Mouse (Mus musculus): Measurements from ENCODE around the gene Eef1e1. TPM values are rescaled to one million over a fixed set of nuclear protein-coding genes. Genes with fewer than 3 reads are reported as not detected.
"Not testable (repeated sequence)": the region's sequence is repeated elsewhere in the genome, so short reads cannot be mapped to it uniquely, and the experiment has no call there.

Eef1e1 gene
- total RNA-seq (2014; rRNA removed) (5.6 and 7.1 TPM in 2 replicates), polyA plus RNA-seq (2012; rRNA removed) (4.0 and 4.3 TPM in 2 replicates)

GRCm38 (mm10) chr13:38658528-38659280 is at the start of gene Eef1e1:
Eef1e1 (minus strand) TSS chr13:38659058.
- under 1% methylated on average over 59 of the region's 59 CpGs for whole genome bisulfite sequencing
- Histone ChIP-seq H3K36me3 (ENCODE audit: control insufficient read depth, insufficient read depth, low read length) (peaks cover 15% of the 10 kb centered on the region), H3K27ac (replicated peaks; ENCODE audit: insufficient read depth, low read depth, low read length) (peak within 1 kb of the TSS; percentile 78), H3K4me3 (ENCODE audit: insufficient read depth, low read depth, low read length) (peak within 1 kb of the TSS; percentile 87), H3K27me3 (ENCODE audit: control insufficient read depth, insufficient read depth, low read length) (no peaks in the 10 kb centered on the region), H3K4me1 (ENCODE audit: control insufficient read depth, insufficient read depth, low read length) (peaks cover 3% of the 10 kb centered on the region), H3K9ac (ENCODE audit: low read depth, low read length) (peak within 1 kb of the TSS; percentile 81), H3K79me2 (ENCODE audit: control insufficient read depth, insufficient read depth, low read length) (no peaks in the 10 kb centered on the region; the same call in 1 of the 2 replicates)
- DNase-seq (ENCODE audit: extremely low read depth, low read depth, low spot score): peak; percentile 86
- TF ChIP-seq POLR2A (IDR thresholded peaks at IDR 0.05; ENCODE audit: extremely low read depth, insufficient read depth, low read length) (0 out of 2 replicates have a peak, but pooled peaks have one; percentile 30), CTCF (IDR thresholded peaks at IDR 0.05; ENCODE audit: low read depth, low read length) (peak; percentile 74)

- Histone ChIP-seq H3K4me3 (ENCODE audit: insufficient read depth, low read depth, low read length) (no peak overlapping the region), H3K4me1 (ENCODE audit: control insufficient read depth, insufficient read depth, low read length) (no peaks in the 10 kb centered on the region), H3K9ac (ENCODE audit: low read depth, low read length) (no peak overlapping the region), H3K36me3 (ENCODE audit: control insufficient read depth, insufficient read depth, low read length) (no peaks in the 10 kb centered on the region), H3K27me3 (ENCODE audit: control insufficient read depth, insufficient read depth, low read length) (no peaks in the 10 kb centered on the region), H3K79me2 (ENCODE audit: control insufficient read depth, insufficient read depth, low read length) (no peaks in the 10 kb centered on the region), H3K27ac (replicated peaks; ENCODE audit: insufficient read depth, low read depth, low read length) (no peak overlapping the region)
- DNase-seq (ENCODE audit: extremely low read depth, low read depth, low spot score): no peak
- 81% methylated on average over 6 of the region's 6 CpGs for WGBS
- TF ChIP-seq POLR2A (IDR thresholded peaks at IDR 0.05; ENCODE audit: extremely low read depth, insufficient read depth, low read length) (no peak), CTCF (IDR thresholded peaks at IDR 0.05; ENCODE audit: low read depth, low read length) (no peak)
These were observed 32.0 kb upstream of the Eef1e1 start for GRCm38 (mm10) chr13:38690845-38691244.

- no peaks in the 10 kb centered on the region for H3K27me3 ChIP-seq (ENCODE audit: control insufficient read depth, insufficient read depth, low read length)
- no peak overlapping the region for H3K4me3 ChIP-seq (ENCODE audit: insufficient read depth, low read depth, low read length)
- peak; percentile 31 for DNase-seq (ENCODE audit: extremely low read depth, low read depth, low spot score)
- no peaks in the 10 kb centered on the region for H3K4me1 ChIP-seq (ENCODE audit: control insufficient read depth, insufficient read depth, low read length)
- TF ChIP-seq POLR2A (IDR thresholded peaks at IDR 0.05; ENCODE audit: extremely low read depth, insufficient read depth, low read length) (no peak), CTCF (IDR thresholded peaks at IDR 0.05; ENCODE audit: low read depth, low read length) (no peak)
- no peak overlapping the region for H3K9ac ChIP-seq (ENCODE audit: low read depth, low read length)
- H3K27ac ChIP-seq (replicated peaks; ENCODE audit: insufficient read depth, low read depth, low read length): no peak overlapping the region
- 32% methylated on average over 3 of the region's 3 CpGs for WGBS
- H3K79me2 ChIP-seq (ENCODE audit: control insufficient read depth, insufficient read depth, low read length): no peaks in the 10 kb centered on the region
- H3K36me3 ChIP-seq (ENCODE audit: control insufficient read depth, insufficient read depth, low read length): no peaks in the 10 kb centered on the region
These were observed 31.2 kb upstream of the Eef1e1 start for GRCm38 (mm10) chr13:38690028-38690427.

- no peaks in the 10 kb centered on the region for H3K79me2 ChIP-seq (ENCODE audit: control insufficient read depth, insufficient read depth, low read length)
- no peak overlapping the region for H3K4me3 ChIP-seq (ENCODE audit: insufficient read depth, low read depth, low read length)
- H3K36me3 ChIP-seq (ENCODE audit: control insufficient read depth, insufficient read depth, low read length): no peaks in the 10 kb centered on the region
- no peaks in the 10 kb centered on the region for H3K27me3 ChIP-seq (ENCODE audit: control insufficient read depth, insufficient read depth, low read length)
- no peak overlapping the region for H3K9ac ChIP-seq (ENCODE audit: low read depth, low read length)
- no peak overlapping the region for H3K27ac ChIP-seq (replicated peaks; ENCODE audit: insufficient read depth, low read depth, low read length)
- TF ChIP-seq POLR2A (IDR thresholded peaks at IDR 0.05; ENCODE audit: extremely low read depth, insufficient read depth, low read length): no peak
- H3K4me1 ChIP-seq (ENCODE audit: control insufficient read depth, insufficient read depth, low read length): no peaks in the 10 kb centered on the region
- WGBS: 49% methylated on average over 11 of the region's 11 CpGs
- DNase-seq (ENCODE audit: extremely low read depth, low read depth, low spot score): peak; percentile 68
These were observed 29.9 kb upstream of the Eef1e1 start for GRCm38 (mm10) chr13:38688761-38689160.

- Histone ChIP-seq H3K27ac (replicated peaks; ENCODE audit: insufficient read depth, low read depth, low read length) (no peak overlapping the region), H3K79me2 (ENCODE audit: control insufficient read depth, insufficient read depth, low read length) (no peaks in the 10 kb centered on the region), H3K9ac (ENCODE audit: low read depth, low read length) (no peak overlapping the region), H3K4me1 (ENCODE audit: control insufficient read depth, insufficient read depth, low read length) (no peaks in the 10 kb centered on the region), H3K27me3 (ENCODE audit: control insufficient read depth, insufficient read depth, low read length) (no peaks in the 10 kb centered on the region), H3K36me3 (ENCODE audit: control insufficient read depth, insufficient read depth, low read length) (no peaks in the 10 kb centered on the region), H3K4me3 (ENCODE audit: insufficient read depth, low read depth, low read length) (no peak overlapping the region)
- TF ChIP-seq POLR2A (IDR thresholded peaks at IDR 0.05; ENCODE audit: extremely low read depth, insufficient read depth, low read length) (no peak), CTCF (IDR thresholded peaks at IDR 0.05; ENCODE audit: low read depth, low read length) (no peak)
- 85% methylated on average over 9 of the region's 9 CpGs for WGBS
- DNase-seq (ENCODE audit: extremely low read depth, low read depth, low spot score): no peak
These were observed 13.5 kb upstream of the Eef1e1 start for GRCm38 (mm10) chr13:38672336-38672735.

- 93% methylated on average over 6 of the region's 6 CpGs for WGBS
- H3K27ac ChIP-seq (replicated peaks; ENCODE audit: insufficient read depth, low read depth, low read length); H3K79me2 ChIP-seq (ENCODE audit: control insufficient read depth, insufficient read depth, low read length); H3K27me3 ChIP-seq (ENCODE audit: control insufficient read depth, insufficient read depth, low read length); H3K36me3 ChIP-seq (ENCODE audit: control insufficient read depth, insufficient read depth, low read length); DNase-seq (ENCODE audit: extremely low read depth, low read depth, low spot score); H3K4me3 ChIP-seq (ENCODE audit: insufficient read depth, low read depth, low read length); H3K9ac ChIP-seq (ENCODE audit: low read depth, low read length); H3K4me1 ChIP-seq (ENCODE audit: control insufficient read depth, insufficient read depth, low read length): not testable (repeated sequence)
These were observed 12.6 kb upstream of the Eef1e1 start for GRCm38 (mm10) chr13:38671451-38671850.
